Mouse (Mus musculus): ENCODE results near the gene Wwc2. TPM values are rescaled to one million over a fixed set of nuclear protein-coding genes. Genes with fewer than 3 reads are reported as not detected.

Wwc2 gene
- polyA plus RNA-seq, 1 experiment from 2014 or later: 11.7 TPM

DNA sequence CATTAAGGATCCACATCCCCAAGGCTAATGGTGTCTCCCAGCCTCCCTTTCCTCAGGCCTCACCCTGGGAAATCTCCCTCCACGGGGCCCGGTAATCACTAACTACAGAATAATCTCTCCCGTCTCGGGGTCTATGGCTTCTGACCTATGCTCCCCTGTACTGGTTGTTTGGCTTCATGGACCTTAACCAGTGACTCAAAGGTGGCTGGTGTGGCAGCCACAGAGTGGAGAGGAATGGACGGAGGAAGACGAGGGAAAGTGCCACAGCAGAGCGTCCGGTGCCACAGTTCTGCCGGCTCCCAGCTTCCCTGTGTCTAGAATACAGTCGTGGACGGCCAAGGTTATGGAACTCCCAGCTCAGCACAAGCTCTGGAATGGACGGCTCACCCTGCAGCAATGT is 114.9 kb downstream of the Wwc2 start:
- Histone ChIP-seq H3K4me2 (no peak overlapping the region), H3K27me3 (no peaks in the 10 kb centered on the region), H3K9ac (no peak overlapping the region), H3K27ac (no peak overlapping the region), H3K9me3 (replicated peaks) (no peaks in the 10 kb centered on the region), H3K36me3 (peaks cover 16% of the 10 kb centered on the region; the same call in 1 of the 2 replicates), H3K4me3 (no peak overlapping the region), H3K4me1 (replicated peaks) (peaks cover 6% of the 10 kb centered on the region; the same call in 1 of the 2 replicates)
- no peak for ATAC-seq (replicated peaks; ENCODE audit: insufficient number of reproducible peaks, insufficient read depth, low FRiP score, low read depth)
- WGBS: 87% methylated on average over 12 of the region's 12 CpGs

DNA sequence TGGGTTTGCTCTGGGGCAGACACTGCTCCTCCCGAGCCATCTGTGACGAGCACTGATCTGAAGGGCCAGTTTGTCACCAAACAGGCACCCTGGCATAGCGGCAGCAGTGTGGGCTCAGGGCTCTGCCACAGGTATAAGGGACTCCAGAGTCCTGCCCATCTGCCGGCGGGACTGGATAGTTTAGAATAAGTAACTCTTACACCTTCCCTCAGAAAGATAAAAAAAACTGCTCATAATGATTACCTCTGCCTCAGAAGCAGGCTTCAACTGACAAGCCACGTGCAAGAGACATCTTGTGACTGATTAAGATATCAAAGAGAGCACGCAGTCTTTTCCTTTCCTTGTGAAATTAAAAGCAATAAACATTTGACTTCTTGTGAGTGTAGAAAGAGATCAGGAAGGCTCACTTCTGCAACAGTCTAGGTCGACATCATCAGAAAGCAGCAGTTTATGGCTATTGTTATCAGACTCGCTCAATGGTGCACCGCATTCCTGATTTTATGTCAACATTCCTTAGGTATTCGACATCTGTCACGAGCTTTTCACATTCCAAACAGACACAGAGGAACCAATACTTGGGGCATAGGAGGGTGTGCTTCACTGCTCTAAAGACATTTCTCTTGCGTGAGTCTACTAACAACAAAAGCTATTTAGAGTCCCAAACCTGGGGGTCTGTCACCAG is 116.1 kb downstream of the Wwc2 start:
- no peaks in the 10 kb centered on the region for H3K27me3 ChIP-seq
- no peak for ATAC-seq (replicated peaks; ENCODE audit: insufficient number of reproducible peaks, insufficient read depth, low FRiP score, low read depth)
- H3K4me2 ChIP-seq: no peak overlapping the region
- H3K9ac ChIP-seq: no peak overlapping the region
- H3K4me1 ChIP-seq (replicated peaks): peaks cover 6% of the 10 kb centered on the region; the same call in 1 of the 2 replicates
- no peak overlapping the region for H3K4me3 ChIP-seq
- WGBS: 48% methylated on average over 13 of the region's 13 CpGs
- H3K9me3 ChIP-seq (replicated peaks): no peaks in the 10 kb centered on the region
- H3K27ac ChIP-seq: no peak overlapping the region
- H3K36me3 ChIP-seq: peaks cover 19% of the 10 kb centered on the region; the same call in 1 of the 2 replicates

DNA sequence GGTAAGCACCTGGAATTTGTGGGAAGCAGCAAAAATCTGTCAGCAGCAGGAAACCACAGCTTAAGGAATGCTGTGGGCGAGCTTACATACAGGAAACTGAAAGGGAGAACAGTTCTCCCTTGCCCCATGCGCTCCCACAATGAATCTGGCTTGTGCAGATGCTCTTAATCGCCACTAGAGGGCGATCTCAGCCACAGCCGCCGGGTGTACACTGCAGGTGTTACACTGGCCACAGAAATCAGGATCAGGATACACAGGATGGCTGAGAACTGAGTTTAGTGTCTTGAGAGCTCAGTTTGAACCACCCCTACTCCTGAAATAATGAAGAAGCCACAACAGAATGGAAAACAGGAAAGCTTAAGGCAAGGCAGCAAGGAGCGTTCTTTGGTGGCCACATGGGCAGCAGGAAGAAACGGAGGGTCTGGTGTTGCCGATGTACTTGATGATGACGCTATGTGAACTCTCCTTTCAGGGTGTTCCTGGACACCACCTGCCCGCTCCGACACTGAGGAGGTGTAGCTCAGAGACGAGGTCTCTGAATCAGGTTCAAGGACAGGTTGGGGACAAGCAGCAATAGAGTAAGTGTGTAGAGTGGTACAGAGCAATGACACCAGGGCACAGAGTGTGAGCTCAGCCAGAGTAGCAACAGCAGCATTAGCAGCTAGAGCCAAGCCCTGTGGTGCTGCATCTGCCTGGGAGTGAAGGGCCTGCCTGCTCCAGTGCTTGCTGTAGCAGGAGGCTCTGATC is 118.2 kb downstream of the Wwc2 start:
- Histone ChIP-seq H3K27me3 (no peaks in the 10 kb centered on the region), H3K9me3 (replicated peaks) (no peaks in the 10 kb centered on the region), H3K36me3 (peaks cover 28% of the 10 kb centered on the region), H3K4me3 (no peak overlapping the region), H3K27ac (no peak overlapping the region), H3K4me1 (replicated peaks) (peaks cover 6% of the 10 kb centered on the region; the same call in 1 of the 2 replicates), H3K9ac (no peak overlapping the region), H3K4me2 (no peak overlapping the region)
- peak; percentile 64; the same call in 1 of the 2 replicates for ATAC-seq (replicated peaks; ENCODE audit: insufficient number of reproducible peaks, insufficient read depth, low FRiP score, low read depth)
- WGBS: 46% methylated on average over 13 of the region's 13 CpGs

DNA sequence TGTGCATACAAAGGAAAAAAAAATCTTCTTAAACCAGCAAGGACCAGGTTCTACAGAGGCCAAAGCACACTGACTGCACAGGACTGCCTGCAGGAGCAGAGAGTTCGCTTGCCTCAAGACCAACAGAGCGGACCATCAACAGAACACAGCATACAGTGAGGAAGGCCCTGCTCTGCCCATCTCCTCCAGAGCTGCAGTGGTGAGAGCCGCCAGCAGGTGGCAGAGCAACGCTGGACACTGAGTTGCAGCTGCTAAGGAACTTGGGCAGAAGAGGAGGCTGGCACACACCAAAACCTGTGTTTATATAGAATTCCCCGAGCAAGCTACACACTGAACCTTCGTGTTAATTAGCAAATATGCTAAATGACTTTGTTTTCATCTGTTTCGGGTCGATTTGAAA is 123.7 kb downstream of the Wwc2 start:
- no peak overlapping the region for H3K4me2 ChIP-seq
- no peaks in the 10 kb centered on the region for H3K4me1 ChIP-seq (replicated peaks)
- H3K9ac ChIP-seq: no peak overlapping the region
- peaks cover 75% of the 10 kb centered on the region for H3K36me3 ChIP-seq
- H3K27me3 ChIP-seq: no peaks in the 10 kb centered on the region
- 29% methylated on average over 8 of the region's 8 CpGs for WGBS
- no peaks in the 10 kb centered on the region for H3K9me3 ChIP-seq (replicated peaks)
- no peak for ATAC-seq (replicated peaks; ENCODE audit: insufficient number of reproducible peaks, insufficient read depth, low FRiP score, low read depth)
- no peak overlapping the region for H3K27ac ChIP-seq
- H3K4me3 ChIP-seq: no peak overlapping the region

DNA sequence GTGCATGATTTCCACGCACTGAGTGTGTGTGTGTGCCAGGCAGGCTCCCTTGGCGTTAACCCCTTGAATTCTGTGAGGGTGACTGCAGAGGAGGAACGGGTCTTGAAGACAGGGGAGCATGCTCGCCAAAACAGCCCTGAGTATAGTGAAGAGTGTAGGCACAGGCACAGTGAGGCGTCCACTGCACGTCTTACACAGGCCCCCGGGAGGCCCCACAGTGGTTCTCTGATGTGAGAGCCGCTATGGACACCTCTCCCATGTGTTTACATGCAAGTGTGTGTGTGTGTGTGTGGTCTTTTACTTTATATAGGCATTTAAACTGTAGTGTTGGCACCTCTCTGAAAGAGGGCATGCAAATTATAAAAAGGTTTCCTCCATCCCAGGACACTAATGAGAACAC is 124.2 kb downstream of the Wwc2 start:
- H3K36me3 ChIP-seq: peaks cover 79% of the 10 kb centered on the region
- H3K27me3 ChIP-seq: no peaks in the 10 kb centered on the region
- H3K4me3 ChIP-seq: no peak overlapping the region
- no peaks in the 10 kb centered on the region for H3K9me3 ChIP-seq (replicated peaks)
- no peak for ATAC-seq (replicated peaks; ENCODE audit: insufficient number of reproducible peaks, insufficient read depth, low FRiP score, low read depth)
- 86% methylated on average over 8 of the region's 8 CpGs for WGBS
- no peaks in the 10 kb centered on the region for H3K4me1 ChIP-seq (replicated peaks)
- no peak overlapping the region for H3K27ac ChIP-seq
- H3K4me2 ChIP-seq: no peak overlapping the region
- H3K9ac ChIP-seq: no peak overlapping the region

DNA sequence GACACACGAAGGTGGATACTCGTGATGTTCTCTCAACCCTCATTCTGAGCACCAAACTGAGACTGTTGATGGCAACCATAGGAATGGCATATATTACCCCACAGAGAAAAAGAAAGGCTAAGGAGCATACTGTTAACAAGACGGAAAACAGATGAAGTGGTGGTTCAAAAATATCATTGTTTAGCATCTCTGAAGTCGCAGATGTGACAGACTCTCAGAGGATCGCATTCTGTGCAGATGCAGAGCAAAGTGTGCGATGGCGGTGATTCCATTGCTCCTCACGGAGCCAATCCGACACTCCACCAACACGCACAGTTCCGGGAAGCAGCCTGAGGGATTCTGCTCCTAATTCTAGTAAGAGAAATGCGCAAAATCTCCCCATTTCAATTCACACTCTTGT is 131.5 kb downstream of the Wwc2 start:
- Histone ChIP-seq H3K36me3 (peaks cover 86% of the 10 kb centered on the region), H3K4me1 (replicated peaks) (no peaks in the 10 kb centered on the region), H3K9ac (no peak overlapping the region), H3K27ac (no peak overlapping the region), H3K4me3 (no peak overlapping the region), H3K4me2 (no peak overlapping the region), H3K9me3 (replicated peaks) (no peaks in the 10 kb centered on the region), H3K27me3 (no peaks in the 10 kb centered on the region)
- no peak for ATAC-seq (replicated peaks; ENCODE audit: insufficient number of reproducible peaks, insufficient read depth, low FRiP score, low read depth)
- 90% methylated on average over 12 of the region's 12 CpGs for WGBS

DNA sequence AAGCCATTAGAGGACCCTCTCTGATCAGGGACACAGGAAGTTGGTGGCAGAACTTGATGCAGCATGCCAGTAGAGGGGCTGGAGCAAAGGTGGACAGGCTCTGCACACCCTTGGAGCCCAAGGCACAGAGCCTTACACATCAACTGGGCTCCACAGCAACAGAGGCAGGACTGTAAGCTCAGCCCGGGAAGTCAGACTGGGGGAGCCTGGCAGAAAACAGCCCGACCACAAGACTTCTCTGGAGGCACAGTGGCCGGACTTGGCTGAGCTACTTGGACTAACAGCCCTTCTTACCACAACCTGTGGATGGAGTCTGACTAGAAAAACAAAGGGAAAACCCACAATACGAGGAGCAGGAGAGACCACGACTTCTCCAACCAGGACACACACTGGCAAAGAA is 137.4 kb downstream of the Wwc2 start:
- 79% methylated on average over 5 of the region's 5 CpGs for WGBS
- no peak overlapping the region for H3K9ac ChIP-seq
- ATAC-seq (replicated peaks; ENCODE audit: insufficient number of reproducible peaks, insufficient read depth, low FRiP score, low read depth): no peak
- H3K27ac ChIP-seq: no peak overlapping the region
- peaks cover 54% of the 10 kb centered on the region for H3K36me3 ChIP-seq
- H3K27me3 ChIP-seq: no peaks in the 10 kb centered on the region
- H3K4me3 ChIP-seq: no peak overlapping the region
- no peak overlapping the region for H3K4me2 ChIP-seq
- H3K4me1 ChIP-seq (replicated peaks): peaks cover 18% of the 10 kb centered on the region
- H3K9me3 ChIP-seq (replicated peaks): no peaks in the 10 kb centered on the region

- peaks cover 18% of the 10 kb centered on the region for H3K4me1 ChIP-seq (replicated peaks)
- H3K27me3 ChIP-seq: no peaks in the 10 kb centered on the region
- no peaks in the 10 kb centered on the region for H3K9me3 ChIP-seq (replicated peaks)
- whole genome bisulfite sequencing: 79% methylated on average over 5 of the region's 5 CpGs
- ATAC-seq (replicated peaks; ENCODE audit: insufficient number of reproducible peaks, insufficient read depth, low FRiP score, low read depth): no peak
- peak overlapping the region; percentile 72 for H3K27ac ChIP-seq
- H3K9ac ChIP-seq: no peak overlapping the region
- no peak overlapping the region for H3K4me2 ChIP-seq
- H3K4me3 ChIP-seq: no peak overlapping the region
- peaks cover 54% of the 10 kb centered on the region for H3K36me3 ChIP-seq
Observed at GRCm38 (mm10) chr8:47852737-47853136, 138.0 kb downstream of the Wwc2 start.

- peaks cover 18% of the 10 kb centered on the region for H3K4me1 ChIP-seq (replicated peaks)
- H3K27ac ChIP-seq: peak overlapping the region; percentile 72
- no peaks in the 10 kb centered on the region for H3K27me3 ChIP-seq
- ATAC-seq (replicated peaks; ENCODE audit: insufficient number of reproducible peaks, insufficient read depth, low FRiP score, low read depth): peak; percentile 45; the same call in 1 of the 2 replicates
- H3K4me2 ChIP-seq: peak overlapping the region; percentile 53
- peaks cover 58% of the 10 kb centered on the region for H3K36me3 ChIP-seq
- no peak overlapping the region for H3K9ac ChIP-seq
- H3K4me3 ChIP-seq: peak overlapping the region; percentile 26
- H3K9me3 ChIP-seq (replicated peaks): no peaks in the 10 kb centered on the region
- 38% methylated on average over 12 of the region's 12 CpGs for WGBS
Observed at GRCm38 (mm10) chr8:47851824-47852502, 138.8 kb downstream of the Wwc2 start.

GRCm38 (mm10) chr8:47849842-47850241 is 140.9 kb downstream of the Wwc2 start:
- Histone ChIP-seq H3K27ac (no peak overlapping the region), H3K4me3 (no peak overlapping the region), H3K4me2 (no peak overlapping the region), H3K9me3 (replicated peaks) (no peaks in the 10 kb centered on the region), H3K9ac (no peak overlapping the region), H3K36me3 (peaks cover 56% of the 10 kb centered on the region), H3K27me3 (no peaks in the 10 kb centered on the region), H3K4me1 (replicated peaks) (peaks cover 18% of the 10 kb centered on the region)
- ATAC-seq (replicated peaks; ENCODE audit: insufficient number of reproducible peaks, insufficient read depth, low FRiP score, low read depth): no peak
- 68% methylated on average over 8 of the region's 8 CpGs for WGBS

GRCm38 (mm10) chr8:47847931-47848330 is 142.8 kb downstream of the Wwc2 start:
- no peaks in the 10 kb centered on the region for H3K9me3 ChIP-seq (replicated peaks)
- 97% methylated on average over 6 of the region's 6 CpGs for WGBS
- no peak overlapping the region for H3K4me2 ChIP-seq
- no peak overlapping the region for H3K4me3 ChIP-seq
- H3K4me1 ChIP-seq (replicated peaks): peaks cover 13% of the 10 kb centered on the region
- H3K36me3 ChIP-seq: peaks cover 58% of the 10 kb centered on the region
- ATAC-seq (replicated peaks; ENCODE audit: insufficient number of reproducible peaks, insufficient read depth, low FRiP score, low read depth): no peak
- H3K27me3 ChIP-seq: no peaks in the 10 kb centered on the region
- no peak overlapping the region for H3K27ac ChIP-seq
- no peak overlapping the region for H3K9ac ChIP-seq
